Mouse (Mus musculus) heart, adult 9 months (tissue): Measurements from ENCODE around the gene Srsx.
"Not testable (repeated sequence)": the region's sequence is repeated elsewhere in the genome, so short reads cannot be mapped to it uniquely, and the experiment has no call there.

Source experiments
- DNase-seq, 2 experiments: peaks; one replicate each; pipeline ENCODE4 v3.0.0; 2022; ENCODE audit warnings: low spot score in 2 of 2

Gene Srsx

GRCm38 (mm10) chrX:123222381-123222780, at the start of gene Srsx:
Gene Srsx (minus strand): TSS chrX:123222481.
- not testable (repeated sequence) for DNase-seq

- DNase-seq = not testable (repeated sequence)
Observed at GRCm38 (mm10) chrX:123246807-123247206, 24.5 kb upstream of the Srsx start, which contains the start of gene Gm17577. Gene Gm17577 (minus strand): TSS chrX:123246907.
